Mouse (Mus musculus) natural killer cell, adult 2 months (primary cell): ENCODE data around the gene Gpalpp1.

Experiments
- DNase-seq, 2 experiments: peaks; one replicate each; pipeline ENCODE4 v3.0.0; 2022; ENCODE audit warnings: low spot score in 2 of 2

Gpalpp1 gene

GRCm38 (mm10) chr14:76099543-76099942 is 11.0 kb downstream of the Gpalpp1 start:
- DNase-seq = no peak

- DNase-seq = no peak
These were observed 12.7 kb downstream of the Gpalpp1 start for GRCm38 (mm10) chr14:76097815-76098214.

DNA sequence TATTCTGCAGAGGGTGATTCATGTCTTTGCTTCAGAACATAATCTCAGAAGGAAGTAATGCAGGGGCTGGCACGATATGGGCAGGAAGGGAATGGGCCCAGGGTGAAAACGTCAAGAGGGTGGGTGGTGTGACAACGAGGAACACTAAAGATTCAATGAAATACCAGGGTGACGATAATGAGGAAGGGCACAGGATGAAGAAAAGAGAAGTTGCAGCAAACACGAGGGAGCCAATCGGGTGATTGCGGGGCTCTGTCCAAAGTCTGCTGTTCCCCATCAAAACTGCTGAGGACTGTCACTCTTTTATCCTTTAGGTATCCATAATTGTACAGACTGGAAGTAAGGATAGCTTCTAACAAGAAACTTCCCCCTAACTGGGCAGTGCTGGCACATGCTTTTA is 13.3 kb downstream of the Gpalpp1 start:
- no peak for DNase-seq

GRCm38 (mm10) chr14:76084188-76084587 is 26.4 kb downstream of the Gpalpp1 start:
- no peak for DNase-seq

DNA sequence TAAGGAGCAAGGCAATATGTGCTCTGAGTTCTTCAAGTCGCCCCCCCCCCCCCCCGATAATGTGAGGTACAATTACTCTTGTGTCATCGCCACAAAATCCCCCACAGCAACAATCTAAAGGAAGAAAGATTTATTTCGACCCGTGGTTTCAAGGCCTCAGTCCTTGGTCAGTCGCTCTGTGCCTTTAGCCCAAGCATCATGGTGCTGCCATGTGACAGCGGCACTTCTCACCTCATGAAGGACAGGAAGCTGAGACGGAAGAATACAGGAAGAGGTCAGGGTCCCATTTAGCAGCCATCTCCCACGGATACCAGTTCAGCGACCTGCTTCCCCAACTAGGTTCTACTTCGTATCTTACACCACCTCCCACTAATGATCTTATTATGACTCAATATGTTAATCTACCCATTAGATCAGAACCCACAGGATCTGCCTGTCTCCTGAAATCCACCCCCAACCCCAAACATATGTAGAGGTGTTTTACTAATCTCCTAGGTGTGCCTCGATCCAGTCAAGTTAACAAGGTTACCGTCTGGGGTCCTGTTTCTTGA is 28.4 kb downstream of the Gpalpp1 start:
- no peak for DNase-seq

- DNase-seq = no peak
These were observed 29.1 kb downstream of the Gpalpp1 start for GRCm38 (mm10) chr14:76081451-76081850.

DNA sequence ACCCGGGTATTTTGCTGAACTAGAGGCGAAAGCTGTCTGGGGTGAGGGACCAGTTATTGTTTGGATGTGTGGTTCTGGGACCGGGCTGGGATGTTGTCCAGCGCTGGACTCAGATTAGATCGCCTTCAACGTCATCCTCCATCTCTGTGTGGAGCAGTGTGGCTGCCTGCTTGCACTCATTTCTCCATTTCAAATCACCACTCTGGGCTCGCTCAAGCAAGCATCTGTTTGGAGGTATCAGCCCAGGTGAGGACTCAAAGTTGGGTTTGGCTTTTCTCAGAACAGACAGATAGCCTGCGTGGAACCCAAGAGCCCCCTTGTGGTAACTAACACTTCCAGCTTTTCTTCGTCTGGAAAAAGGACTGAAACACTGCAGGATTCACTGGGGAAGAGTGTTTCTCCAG is 33.5 kb downstream of the Gpalpp1 start:
- DNase-seq = peak in 1 of 2 experiments; percentile 2

DNA sequence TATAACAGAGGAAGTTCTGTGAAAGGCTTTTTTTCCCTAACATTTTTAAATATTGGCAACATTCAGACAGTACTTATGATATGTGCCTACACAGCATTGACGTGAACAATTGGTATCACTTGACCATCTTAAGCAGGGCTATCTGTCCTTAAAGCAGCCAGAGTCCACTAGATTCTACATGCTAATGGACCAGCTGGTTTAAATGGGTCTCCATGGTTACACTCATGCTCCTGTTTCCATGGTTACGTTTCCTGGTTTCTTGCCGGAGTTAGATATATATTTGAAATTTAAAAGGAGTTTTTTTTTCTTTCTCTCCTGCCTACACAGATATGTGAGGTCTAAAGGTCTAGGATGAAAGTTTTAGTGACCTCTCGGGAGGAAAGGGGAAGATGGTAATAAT is 34.0 kb downstream of the Gpalpp1 start:
- no peak for DNase-seq

- no peak for DNase-seq
These were observed 34.8 kb downstream of the Gpalpp1 start for GRCm38 (mm10) chr14:76075721-76076120.

DNA sequence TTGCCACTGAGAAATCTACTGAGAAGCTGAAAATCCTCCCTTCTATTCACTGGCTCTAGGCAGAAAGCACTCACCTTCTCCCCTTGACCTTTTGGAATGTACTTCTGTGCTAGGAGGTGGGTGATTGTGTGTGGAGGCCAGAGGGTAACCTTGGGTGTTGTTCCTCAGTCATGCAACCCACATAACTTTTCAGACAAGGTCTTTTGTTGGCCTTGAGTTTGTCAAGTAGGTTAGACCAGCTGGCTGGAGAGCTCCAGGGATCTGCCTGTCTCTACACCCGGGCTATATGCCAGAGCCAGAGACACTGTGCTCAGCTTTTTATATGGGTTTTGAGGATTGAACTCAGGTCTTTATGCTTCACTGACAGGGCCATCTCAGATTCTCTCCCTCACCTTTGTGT is 36.4 kb downstream of the Gpalpp1 start:
- DNase-seq = no peak

- DNase-seq = no peak
These were observed 37.9 kb downstream of the Gpalpp1 start for GRCm38 (mm10) chr14:76072626-76073025.

GRCm38 (mm10) chr14:76069296-76069695 is 41.3 kb downstream of the Gpalpp1 start:
- no peak for DNase-seq

GRCm38 (mm10) chr14:76068296-76068695 is 42.3 kb downstream of the Gpalpp1 start:
- no peak for DNase-seq

GRCm38 (mm10) chr14:76067237-76067636 is 43.3 kb downstream of the Gpalpp1 start:
- DNase-seq = no peak

- DNase-seq = no peak
These were observed 51.1 kb downstream of the Gpalpp1 start for GRCm38 (mm10) chr14:76059441-76059840.

DNA sequence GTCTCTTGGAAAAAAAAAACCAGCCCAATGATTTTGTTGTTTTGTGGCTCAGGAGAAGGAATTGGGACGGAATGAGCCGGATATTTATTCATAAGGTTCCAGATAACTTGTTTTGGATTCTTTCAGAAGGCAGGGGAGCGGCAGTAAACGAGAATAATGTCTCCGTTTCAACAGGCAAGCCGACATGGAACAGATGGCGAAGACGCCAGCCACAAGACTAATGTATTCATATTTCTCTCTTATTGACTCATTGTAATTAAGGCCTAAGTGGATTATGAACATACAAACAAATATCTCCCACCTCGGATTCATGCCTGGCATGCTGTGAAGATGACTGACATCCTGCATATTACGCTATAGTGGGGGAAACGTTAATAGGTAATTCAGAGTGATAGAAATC is 56.8 kb downstream of the Gpalpp1 start:
- no peak for DNase-seq

DNA sequence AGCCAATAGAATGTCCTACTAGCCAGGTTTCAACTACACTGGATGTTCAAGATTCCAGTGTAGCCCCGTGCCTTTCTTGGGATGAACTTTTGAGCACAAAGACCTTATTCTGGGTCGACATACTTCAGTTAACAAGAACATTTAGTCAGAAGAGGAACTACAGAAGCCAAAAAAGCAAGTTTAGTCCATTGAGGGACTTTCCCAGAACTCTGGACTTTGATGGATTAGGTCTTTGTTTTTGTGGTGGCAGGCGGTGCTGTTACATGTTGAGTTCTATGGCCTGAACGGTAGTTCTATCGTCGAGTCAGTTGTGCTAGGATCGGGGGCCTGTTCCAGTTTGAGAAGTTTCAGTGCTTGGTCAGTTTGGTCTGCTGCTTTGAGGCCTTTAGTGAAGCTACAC is 58.6 kb downstream of the Gpalpp1 start:
- DNase-seq = no peak

- DNase-seq = no peak
These were observed 64.8 kb downstream of the Gpalpp1 start for GRCm38 (mm10) chr14:76045767-76046166.

DNA sequence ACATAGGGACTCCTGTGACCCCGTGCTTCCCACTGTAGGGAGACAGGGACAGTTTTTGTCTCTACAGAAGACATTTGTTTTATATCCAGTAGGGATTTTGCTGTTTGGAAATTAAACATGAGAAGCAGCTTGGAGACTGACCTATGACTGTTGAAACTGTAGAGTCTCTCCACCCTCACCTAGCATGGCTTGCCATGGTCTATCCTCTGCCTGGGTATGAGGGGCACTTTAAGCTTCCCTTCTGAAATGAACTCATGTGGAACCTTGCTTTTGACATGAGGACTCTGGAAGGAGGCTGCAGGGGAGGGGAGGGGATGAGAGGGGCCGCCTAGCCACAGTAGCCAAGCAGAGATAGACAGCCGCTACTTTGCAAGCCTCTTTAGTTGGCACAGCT is 66.4 kb downstream of the Gpalpp1 start:
- DNase-seq = no peak

- DNase-seq = no peak
These were observed 67.1 kb downstream of the Gpalpp1 start for GRCm38 (mm10) chr14:76043251-76044163.
